Mouse (Mus musculus) thymus, adult 2 months (tissue): ENCODE measurements at regions not wholly inside any gene's neighbourhood (a gene's known extent, or its start where the extent isn't known, plus 50 kb on each side); places are given as distances from the start of the nearest gene placed in this dataset.

ENCODE experiments used
- DNase-seq: peaks from one replicate; pipeline ENCODE4 v3.0.0; 2021
- H3K27ac ChIP-seq: fragments of 200-500 bp; 2 replicates; pipeline ENCODE4 v1.5.1; 2012; ENCODE audit warnings: low read length, control low read depth; ENCODE audit not compliant: control insufficient read depth, insufficient read depth
- H3K27me3 ChIP-seq: fragments of 200-500 bp; 2 replicates; pipeline ENCODE4 v1.6.1; 2012; ENCODE audit warnings: mild to moderate bottlenecking, low read length, moderate library complexity, mixed read lengths; ENCODE audit not compliant: control insufficient read depth, insufficient read depth
- H3K36me3 ChIP-seq: fragments of 200-500 bp; 2 replicates; pipeline ENCODE4 v1.6.1; 2012; ENCODE audit warnings: mild to moderate bottlenecking, low read length, moderate library complexity; ENCODE audit not compliant: control insufficient read depth, insufficient read depth
- H3K4me1 ChIP-seq: fragments of 200-500 bp; replicated peaks from 2 replicates; pipeline ENCODE4 v1.6.1; 2012; ENCODE audit warnings: low read length; ENCODE audit not compliant: control insufficient read depth, insufficient read depth
- H3K4me3 ChIP-seq: fragments of 200-500 bp; 2 replicates; pipeline ENCODE4 v1.5.1; 2012; ENCODE audit warnings: mild to moderate bottlenecking, low read length, control low read depth, moderate library complexity; ENCODE audit not compliant: control insufficient read depth, insufficient read depth
- CTCF ChIP-seq: fragments of 200-500 bp; IDR thresholded peaks from 2 replicates; pipeline ENCODE4 v1.5.1; 2012; ENCODE audit warnings: mild to moderate bottlenecking, control low read depth, low read length, moderate library complexity, borderline replicate concordance; ENCODE audit not compliant: control insufficient read depth, poor library complexity, insufficient read depth; ENCODE audit errors: extremely low read depth
- POLR2A ChIP-seq: fragments of 200-500 bp; IDR thresholded peaks from 2 replicates; pipeline ENCODE4 v1.6.1; 2012; ENCODE audit warnings: mild to moderate bottlenecking, low read length, control low read depth, moderate library complexity; ENCODE audit not compliant: control insufficient read depth, poor library complexity, insufficient read depth; ENCODE audit errors: extremely low read depth
- WGBS: fragments of 180-500 bp; shearing (Covaris S2); methylation state at CpG from one replicate; pipeline ENCODE4 v1.1.7; 2018; 5-methylcytosine and 5-hydroxymethylcytosine counted together

DNA sequence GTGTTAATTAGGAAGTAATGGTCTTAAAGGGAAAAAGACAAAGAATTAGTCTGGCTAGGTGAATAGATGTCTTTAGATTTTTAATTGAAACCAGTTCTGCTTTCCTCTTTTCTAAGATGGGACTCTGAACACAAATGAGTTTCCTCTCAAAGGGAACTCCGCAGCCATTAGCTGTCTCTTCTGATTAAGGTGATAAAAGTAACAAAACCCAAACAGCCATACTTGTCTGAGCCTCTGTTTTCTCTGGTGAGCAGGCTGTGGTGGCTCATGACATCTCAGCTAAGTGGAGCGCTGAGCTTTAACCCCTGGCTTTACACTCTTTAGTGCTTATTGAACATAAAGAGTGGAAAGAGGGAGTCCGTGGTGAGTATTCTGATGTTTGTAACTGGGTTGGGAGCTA is 565.7 kb downstream of the Rnf144b start:
- 83% methylated on average over 3 of the region's 3 CpGs for WGBS
- no peak for TF ChIP-seq CTCF
- TF ChIP-seq POLR2A: no peak
- H3K36me3 ChIP-seq: no peaks in the 10 kb centered on the region
- H3K27me3 ChIP-seq: no peaks in the 10 kb centered on the region
- no peak for DNase-seq
- no peak overlapping the region for H3K27ac ChIP-seq
- no peak overlapping the region for H3K4me3 ChIP-seq
- no peaks in the 10 kb centered on the region for H3K4me1 ChIP-seq

DNA sequence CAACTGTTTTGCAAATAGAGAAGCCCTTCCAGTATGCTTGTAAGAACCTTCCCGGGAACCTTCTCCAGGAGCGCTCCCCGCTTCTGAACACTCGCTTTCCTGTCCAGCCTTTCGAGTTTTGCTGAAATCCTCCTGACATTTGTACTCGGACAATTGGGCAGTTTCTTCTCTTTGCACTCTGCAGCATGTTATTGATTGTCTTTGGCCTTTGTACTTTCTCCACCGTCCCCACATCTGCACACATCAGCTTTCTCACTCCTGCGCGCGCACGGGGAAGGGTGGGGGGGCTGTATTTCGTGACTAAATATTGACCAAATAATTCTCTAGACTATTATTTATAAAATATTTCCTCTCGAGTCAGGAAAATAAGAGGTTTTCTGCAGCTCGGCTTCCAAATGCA is 567.2 kb upstream of the Id4 start:
- no peaks in the 10 kb centered on the region for H3K27me3 ChIP-seq
- 93% methylated on average over 14 of the region's 14 CpGs for WGBS
- H3K36me3 ChIP-seq: no peaks in the 10 kb centered on the region
- no peak for TF ChIP-seq POLR2A
- no peak for TF ChIP-seq CTCF
- H3K4me1 ChIP-seq: no peaks in the 10 kb centered on the region
- no peak for DNase-seq
- no peak overlapping the region for H3K27ac ChIP-seq
- H3K4me3 ChIP-seq: no peak overlapping the region

DNA sequence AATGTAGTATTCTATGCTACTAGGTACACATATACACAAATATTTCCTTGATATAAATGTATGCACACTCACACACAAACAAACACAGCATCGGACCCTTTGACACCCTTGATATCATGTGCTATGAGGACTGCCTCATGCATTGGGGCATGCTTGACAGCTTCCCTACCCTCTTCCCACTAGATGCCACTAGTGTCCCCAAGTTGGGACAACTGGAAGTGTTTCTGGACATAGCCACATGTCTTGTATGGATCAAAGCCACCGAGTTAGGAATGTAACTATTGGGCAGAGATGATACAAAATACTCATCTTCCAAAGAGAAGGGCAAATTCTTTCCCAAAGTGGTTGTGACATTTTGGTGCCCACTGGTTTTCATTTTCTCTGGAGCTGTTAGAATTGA is 565.2 kb upstream of the Id4 start:
- no peak for DNase-seq
- Histone ChIP-seq H3K36me3 (no peaks in the 10 kb centered on the region), H3K27ac (no peak overlapping the region), H3K4me3 (no peak overlapping the region), H3K4me1 (no peaks in the 10 kb centered on the region), H3K27me3 (no peaks in the 10 kb centered on the region)
- no peak for TF ChIP-seq POLR2A
- no peak for TF ChIP-seq CTCF
- WGBS: 89% methylated on average over 2 of the region's 2 CpGs

DNA sequence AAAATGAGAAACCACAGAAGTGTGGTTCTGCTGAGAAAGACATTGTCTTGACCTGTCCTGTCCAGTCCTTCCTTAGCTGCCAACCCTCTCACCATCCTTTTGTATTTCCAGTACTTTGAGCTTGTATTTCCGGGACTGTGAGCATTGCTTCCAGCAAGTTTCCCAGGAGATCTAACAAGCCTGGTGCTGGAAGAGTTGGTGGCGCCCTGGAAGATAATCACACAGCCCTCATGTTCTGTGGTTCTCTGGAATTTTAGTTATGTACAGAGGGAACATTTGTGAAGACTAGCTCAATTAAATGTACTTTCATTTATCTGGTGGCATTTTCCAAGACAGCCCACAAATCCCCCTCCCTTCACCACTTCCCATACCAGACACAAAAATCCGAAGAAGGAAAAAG is 560.5 kb upstream of the Id4 start:
- Histone ChIP-seq H3K4me3 (no peak overlapping the region), H3K4me1 (no peaks in the 10 kb centered on the region), H3K36me3 (no peaks in the 10 kb centered on the region), H3K27me3 (no peaks in the 10 kb centered on the region), H3K27ac (no peak overlapping the region)
- TF ChIP-seq CTCF: no peak
- TF ChIP-seq POLR2A: no peak
- DNase-seq: no peak
- 78% methylated on average over 3 of the region's 3 CpGs for WGBS

DNA sequence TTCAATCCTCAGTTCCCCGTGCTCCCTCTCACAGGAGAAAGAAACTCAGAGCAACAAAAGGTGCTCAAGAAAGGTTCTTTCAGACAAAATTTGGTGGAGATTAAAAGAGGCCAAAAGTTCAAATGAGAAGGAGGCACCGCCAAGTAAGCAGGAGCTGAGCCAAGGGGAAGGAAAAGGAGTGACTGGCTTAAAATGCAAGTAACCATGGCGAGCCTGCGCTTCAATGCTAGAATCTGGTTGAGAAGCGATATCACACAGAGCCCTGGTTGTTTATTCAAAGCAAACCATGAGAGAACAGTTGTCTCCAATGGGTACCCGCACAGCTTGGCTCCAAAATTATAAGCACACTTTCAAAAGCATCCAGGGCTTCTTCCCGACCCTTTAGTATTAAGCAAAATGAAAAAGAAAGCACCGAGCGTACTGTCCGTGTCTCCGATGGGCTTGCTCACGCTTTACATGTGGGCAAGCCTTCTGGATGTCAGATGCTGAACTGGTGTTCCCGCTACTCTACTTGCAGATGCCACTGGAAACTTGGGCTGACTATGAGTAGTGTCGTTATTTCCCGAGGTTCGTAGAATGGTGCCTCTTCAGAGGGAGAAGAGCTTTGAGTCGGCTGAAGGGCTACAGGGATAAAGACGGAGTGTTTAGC is 552.9 kb upstream of the Id4 start:
- no peak for TF ChIP-seq POLR2A
- no peak overlapping the region for H3K4me3 ChIP-seq
- no peaks in the 10 kb centered on the region for H3K36me3 ChIP-seq
- no peak overlapping the region for H3K27ac ChIP-seq
- H3K4me1 ChIP-seq: no peaks in the 10 kb centered on the region
- DNase-seq: no peak
- no peaks in the 10 kb centered on the region for H3K27me3 ChIP-seq
- WGBS: 94% methylated on average over 18 of the region's 18 CpGs

DNA sequence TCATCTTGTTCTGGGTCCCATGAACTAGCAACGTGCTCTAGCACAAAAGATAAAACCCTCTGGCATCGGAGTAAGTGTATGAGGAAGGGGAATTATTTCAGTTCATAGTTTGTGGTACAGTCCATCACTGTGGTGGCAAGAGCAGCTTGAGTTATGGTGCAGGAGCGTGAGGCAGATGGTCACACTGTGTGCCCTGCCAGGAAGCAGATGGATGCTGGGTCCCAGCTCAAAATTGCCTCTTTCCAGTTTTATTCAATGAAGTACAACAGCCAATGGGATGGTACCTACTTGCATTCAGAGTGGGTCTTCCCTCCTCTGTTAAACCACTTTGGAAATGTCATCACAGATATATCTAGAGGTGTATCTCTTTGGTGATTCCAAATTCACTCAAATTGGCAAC is 551.7 kb upstream of the Id4 start:
- WGBS: 93% methylated on average over 3 of the region's 3 CpGs
- H3K27me3 ChIP-seq: no peaks in the 10 kb centered on the region
- TF ChIP-seq CTCF (no peak), POLR2A (no peak)
- H3K4me1 ChIP-seq: no peaks in the 10 kb centered on the region
- H3K27ac ChIP-seq: no peak overlapping the region
- DNase-seq: no peak
- H3K36me3 ChIP-seq: no peaks in the 10 kb centered on the region
- H3K4me3 ChIP-seq: no peak overlapping the region

DNA sequence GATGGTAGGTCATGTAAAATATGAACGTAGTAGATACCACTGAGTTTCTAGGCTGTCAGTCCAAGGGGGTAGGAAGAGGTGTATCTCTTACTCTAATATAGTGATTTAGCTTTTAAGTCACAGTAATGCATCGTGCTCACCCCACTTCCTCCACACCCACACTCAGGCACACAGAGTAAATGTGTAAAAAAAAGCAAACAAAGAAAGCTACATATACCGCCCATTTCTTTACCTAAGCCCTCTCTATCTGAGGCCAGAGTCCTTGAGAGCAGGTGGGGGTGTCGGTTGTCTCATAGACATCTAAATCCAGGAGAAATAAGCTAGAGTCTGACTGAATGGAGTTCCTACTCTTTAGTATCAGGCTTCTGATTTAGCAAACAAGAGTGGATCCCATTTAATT is 548.5 kb upstream of the Id4 start:
- DNase-seq: no peak
- WGBS: 85% methylated on average over 4 of the region's 4 CpGs
- Histone ChIP-seq H3K27me3 (no peaks in the 10 kb centered on the region), H3K4me1 (no peaks in the 10 kb centered on the region), H3K36me3 (no peaks in the 10 kb centered on the region), H3K27ac (no peak overlapping the region), H3K4me3 (no peak overlapping the region)
- TF ChIP-seq CTCF (no peak), POLR2A (no peak)

DNA sequence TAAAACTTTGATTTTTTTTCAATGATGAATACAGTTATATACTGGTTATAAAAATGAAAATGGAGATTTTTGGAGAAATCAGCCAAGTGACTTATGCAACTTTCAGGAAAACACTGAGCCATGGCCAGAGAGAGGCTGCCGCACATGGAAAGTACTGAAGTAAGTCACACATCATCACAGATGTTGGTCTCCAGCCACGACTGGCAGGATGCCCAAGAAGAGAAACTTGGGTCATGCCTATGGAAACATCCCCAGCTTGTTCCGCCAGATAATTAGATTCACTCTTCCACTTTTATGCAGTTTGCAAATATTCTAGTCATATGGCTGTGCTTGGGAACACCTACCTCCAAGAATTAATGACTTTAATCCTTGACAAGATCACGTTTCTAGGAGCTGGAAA is 544.8 kb upstream of the Id4 start:
- Histone ChIP-seq H3K27ac (no peak overlapping the region), H3K36me3 (no peaks in the 10 kb centered on the region), H3K4me3 (no peak overlapping the region), H3K27me3 (no peaks in the 10 kb centered on the region), H3K4me1 (no peaks in the 10 kb centered on the region)
- DNase-seq: no peak
- no peak for TF ChIP-seq CTCF
- TF ChIP-seq POLR2A: no peak
- 83% methylated on average over 4 of the region's 4 CpGs for WGBS
